Mouse (Mus musculus) cerebellum, adult 9-11 months (tissue): ENCODE data around the gene Slc25a21.

Source experiments
- DNase-seq: peaks from one replicate; pipeline ENCODE4 v3.0.0; 2022

The Slc25a21 gene

GRCm38 (mm10) chr12:56876549-56876948 is 320.7 kb downstream of the Slc25a21 start:
- DNase-seq: no peak

- DNase-seq: no peak
These were observed 324.1 kb downstream of the Slc25a21 start for GRCm38 (mm10) chr12:56873204-56873603.

GRCm38 (mm10) chr12:56870569-56870968 is 326.7 kb downstream of the Slc25a21 start:
- no peak for DNase-seq

- no peak for DNase-seq
These were observed 333.3 kb downstream of the Slc25a21 start for GRCm38 (mm10) chr12:56863873-56864562.

GRCm38 (mm10) chr12:56852679-56853078 is 344.6 kb downstream of the Slc25a21 start:
- no peak for DNase-seq

- DNase-seq: no peak
These were observed 345.8 kb downstream of the Slc25a21 start for GRCm38 (mm10) chr12:56851464-56851863.

GRCm38 (mm10) chr12:56829945-56830344 is 367.3 kb downstream of the Slc25a21 start:
- no peak for DNase-seq

- DNase-seq: no peak
These were observed 367.8 kb downstream of the Slc25a21 start for GRCm38 (mm10) chr12:56829455-56829883.

GRCm38 (mm10) chr12:56827808-56828384 is 369.4 kb downstream of the Slc25a21 start:
- no peak for DNase-seq

- DNase-seq: no peak
These were observed 372.6 kb downstream of the Slc25a21 start for GRCm38 (mm10) chr12:56824688-56825087.

GRCm38 (mm10) chr12:56822122-56822521 is 375.1 kb downstream of the Slc25a21 start:
- no peak for DNase-seq

- no peak for DNase-seq
These were observed 376.7 kb downstream of the Slc25a21 start for GRCm38 (mm10) chr12:56820604-56821003.

- DNase-seq: no peak
These were observed 389.8 kb downstream of the Slc25a21 start for GRCm38 (mm10) chr12:56807483-56807882.

GRCm38 (mm10) chr12:56807078-56807477 is 390.2 kb downstream of the Slc25a21 start:
- no peak for DNase-seq

GRCm38 (mm10) chr12:56804487-56804886 is 392.8 kb downstream of the Slc25a21 start:
- no peak for DNase-seq

GRCm38 (mm10) chr12:56798641-56799415 is 398.4 kb downstream of the Slc25a21 start:
- no peak for DNase-seq

- no peak for DNase-seq
These were observed 408.0 kb downstream of the Slc25a21 start for GRCm38 (mm10) chr12:56789236-56789635.

- no peak for DNase-seq
These were observed 412.0 kb downstream of the Slc25a21 start for GRCm38 (mm10) chr12:56785250-56785649.

GRCm38 (mm10) chr12:56781196-56781595 is 416.1 kb downstream of the Slc25a21 start:
- no peak for DNase-seq

GRCm38 (mm10) chr12:56779621-56780020 is 417.7 kb downstream of the Slc25a21 start:
- DNase-seq: no peak

- no peak for DNase-seq
These were observed 423.3 kb downstream of the Slc25a21 start for GRCm38 (mm10) chr12:56773941-56774340.

- no peak for DNase-seq
These were observed 427.9 kb downstream of the Slc25a21 start for GRCm38 (mm10) chr12:56769421-56769820.

GRCm38 (mm10) chr12:56767474-56767873 is 429.8 kb downstream of the Slc25a21 start:
- DNase-seq: no peak

GRCm38 (mm10) chr12:56737104-56737503 is 460.2 kb downstream of the Slc25a21 start:
- DNase-seq: no peak
